Mouse (Mus musculus) erythroid progenitor cell, adult 5-6 weeks (primary cell): ENCODE measurements around the gene Adh5. TPM values are rescaled to one million over a fixed set of nuclear protein-coding genes. Genes with fewer than 3 reads are reported as not detected.
A peak's percentile ranks its signal among the peaks of the same experiment; 100 is the strongest.
"Not testable (repeated sequence)": the region's sequence is repeated elsewhere in the genome, so short reads cannot be mapped to it uniquely, and the experiment has no call there.

Experiments
- ATAC-seq: replicated peaks from 2 replicates; pipeline ENCODE4 v1.8.0; 2016; ENCODE audit warnings: moderate number of reproducible peaks, mild to moderate bottlenecking, moderate TSS enrichment, inconsistent platforms; ENCODE audit not compliant: poor library complexity, low FRiP score, severe bottlenecking
- total RNA-seq, 2 experiments: library from RNA; stranded (forward) in 1 of 2; stranded (reverse) in 1 of 2; fragments of 150-400 nt in 1 of 2; fragments of 186-747, 209-891 nt in 1 of 2; gene quantifications; 2 replicates each; pipeline versions ENCODE4 v1.2.3 to v1.2.4; 2015 to 2017; ENCODE audit warnings: low replicate concordance in 2 of 2

Gene Adh5
- total RNA-seq, 2 experiments from 2014 or later = 12.1 to 15.1 TPM

- ATAC-seq = no peak
These were observed 12.0 kb downstream of the Adh5 start for GRCm38 (mm10) chr3:138454711-138455435.

GRCm38 (mm10) chr3:138458441-138458840 is 15.5 kb downstream of the Adh5 start:
- ATAC-seq = no peak

GRCm38 (mm10) chr3:138460260-138460659 is 17.4 kb downstream of the Adh5 start:
- ATAC-seq = no peak

GRCm38 (mm10) chr3:138461832-138462231 is 18.9 kb downstream of the Adh5 start:
- ATAC-seq = no peak

- ATAC-seq = no peak
These were observed 20.2 kb downstream of the Adh5 start for GRCm38 (mm10) chr3:138463137-138463536.

GRCm38 (mm10) chr3:138463807-138464206 is 20.9 kb downstream of the Adh5 start:
- ATAC-seq = no peak

GRCm38 (mm10) chr3:138464573-138465147 is 21.8 kb downstream of the Adh5 start:
- ATAC-seq = no peak

GRCm38 (mm10) chr3:138466656-138467055 is 23.8 kb downstream of the Adh5 start:
- ATAC-seq = not testable (repeated sequence)

GRCm38 (mm10) chr3:138471066-138471465 is 28.2 kb downstream of the Adh5 start:
- no peak for ATAC-seq

GRCm38 (mm10) chr3:138479489-138479888 is 36.6 kb downstream of the Adh5 start:
- peak; percentile 50; the same call in 1 of the 2 replicates for ATAC-seq

- 0 out of 2 replicates have a peak, but pooled peaks have one; percentile 17 for ATAC-seq
These were observed 38.8 kb downstream of the Adh5 start for GRCm38 (mm10) chr3:138481526-138482284.

- ATAC-seq = no peak
These were observed 40.3 kb downstream of the Adh5 start for GRCm38 (mm10) chr3:138483240-138483639.

GRCm38 (mm10) chr3:138488584-138489326 is 45.9 kb downstream of the Adh5 start:
- ATAC-seq = peak; percentile 51; the same call in 1 of the 2 replicates

GRCm38 (mm10) chr3:138489327-138490033 is 46.6 kb downstream of the Adh5 start, which contains the start of gene Metap1:
TSS of gene Metap1 (minus strand) at chr3:138489515.
- peak; percentile 99 for ATAC-seq

GRCm38 (mm10) chr3:138490034-138490337 is 47.1 kb downstream of the Adh5 start:
- ATAC-seq = no peak

GRCm38 (mm10) chr3:138493668-138494067 is 50.8 kb downstream of the Adh5 start:
- ATAC-seq = no peak

- ATAC-seq = peak; percentile 17; the same call in 1 of the 2 replicates
These were observed 51.7 kb downstream of the Adh5 start for GRCm38 (mm10) chr3:138494565-138494964.

- peak; percentile 83 for ATAC-seq
These were observed 52.6 kb downstream of the Adh5 start for GRCm38 (mm10) chr3:138495166-138496145.
